Mouse (Mus musculus) cerebellum, postnatal 25 days (tissue): ENCODE measurements around the gene Cenps.
"Not testable (repeated sequence)": the region's sequence is repeated elsewhere in the genome, so short reads cannot be mapped to it uniquely, and the experiment has no call there.

ENCODE experiments used
- DNase-seq, 2 experiments: peaks; one replicate each; pipeline ENCODE4 v3.0.0; 2021; ENCODE audit warnings: mixed read lengths in 2 of 2

The Cenps gene

DNA sequence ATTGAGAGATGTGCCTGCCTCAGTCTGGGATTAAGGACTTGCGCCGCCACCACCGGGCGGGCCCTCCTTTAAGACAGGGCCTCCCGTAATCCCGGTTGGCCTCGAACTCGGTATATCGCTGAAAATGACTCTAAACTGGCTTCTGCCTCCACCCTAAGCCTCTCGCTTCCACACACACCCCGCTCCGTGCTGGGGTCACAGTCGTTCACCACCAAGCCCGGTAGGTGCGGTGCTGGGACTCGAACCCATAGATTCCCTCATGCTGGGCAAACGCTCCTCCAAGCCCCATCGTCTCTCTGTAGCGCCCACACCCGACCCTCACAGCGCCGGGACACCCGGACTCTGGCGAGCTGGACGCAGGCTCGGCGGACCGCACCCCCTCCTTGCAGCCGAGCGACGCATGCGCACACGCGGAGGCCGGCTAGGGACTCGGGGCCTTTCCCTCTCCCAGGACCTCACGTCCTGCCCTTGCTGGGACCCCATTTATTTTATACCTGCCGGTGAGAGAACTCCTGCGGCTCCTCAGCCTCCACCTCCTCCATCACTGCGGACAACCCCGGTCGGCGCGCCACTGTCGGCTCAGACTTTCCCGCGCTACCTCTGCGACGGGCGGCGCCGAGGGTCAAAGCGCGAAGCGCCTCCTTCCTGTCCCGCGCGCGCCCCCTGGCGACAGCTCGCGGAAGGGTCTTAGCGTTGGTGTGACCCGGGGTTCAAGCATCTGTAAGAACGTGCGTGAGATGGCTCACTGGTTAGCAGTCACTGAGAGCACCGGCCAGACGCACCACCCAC is at the start of gene Cenps:
TSS of gene Cenps (minus strand) at position 648 of the 789 bp plus-strand sequence.
- DNase-seq: peak; percentile 95 to 97

DNA sequence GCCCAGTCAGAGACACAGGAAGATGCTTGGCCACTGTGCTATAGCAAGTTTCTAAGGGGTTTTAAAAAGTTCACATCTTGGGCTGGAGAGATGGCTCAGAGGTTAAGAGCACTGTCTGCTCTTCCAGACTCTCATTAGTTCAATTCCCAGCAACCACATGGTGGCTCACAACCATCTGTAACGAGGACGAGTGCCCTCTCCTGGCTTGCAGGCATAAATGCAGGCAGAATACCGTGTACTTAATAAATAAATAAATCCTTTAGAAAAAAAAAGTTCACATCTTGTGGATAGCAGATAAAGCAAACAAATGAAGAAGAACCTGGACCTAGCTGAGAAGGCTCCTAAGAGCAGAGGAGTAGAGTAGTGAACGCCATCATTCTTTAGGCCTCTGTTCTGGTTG is 45.3 kb upstream of the Cenps start:
- peak in 1 of 2 experiments; percentile 34 for DNase-seq

DNA sequence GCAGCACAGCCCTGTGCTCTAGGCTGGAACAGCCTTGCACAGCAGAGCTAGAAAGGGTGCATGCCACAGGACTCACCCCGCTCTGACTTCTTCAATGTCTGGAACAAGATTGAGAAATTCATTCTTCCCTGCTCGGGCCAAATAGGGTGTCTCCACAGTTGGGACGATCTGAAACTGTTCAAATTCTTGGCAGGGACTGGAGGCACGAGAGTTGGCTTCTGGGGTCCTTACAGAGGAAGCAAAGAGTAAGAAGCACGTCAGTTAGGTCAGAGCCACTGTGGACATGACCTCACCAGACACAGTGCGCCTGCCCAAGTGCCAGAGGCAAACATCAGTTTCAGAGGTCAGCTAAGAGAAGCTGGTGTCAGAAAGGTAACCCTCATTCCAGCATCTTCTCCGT is 44.8 kb upstream of the Cenps start:
- DNase-seq: no peak

DNA sequence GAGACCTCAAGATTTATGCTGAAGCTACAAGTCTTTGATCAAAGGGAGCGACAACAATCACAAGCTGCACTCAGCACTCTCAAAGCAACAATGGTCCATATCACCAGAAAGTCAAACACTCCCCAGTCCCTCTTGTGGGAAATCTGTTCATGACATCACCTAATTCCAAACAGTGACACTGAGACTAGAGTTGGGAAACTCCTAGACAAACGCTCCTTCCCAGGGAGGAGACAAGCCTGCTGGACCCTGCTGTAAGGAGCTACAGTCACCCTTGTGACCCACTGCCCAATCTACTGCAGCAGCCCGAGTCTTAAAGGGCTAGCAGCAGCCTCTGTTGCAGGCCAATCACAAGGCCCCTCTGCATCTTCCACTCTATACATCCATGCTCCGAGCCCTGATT is 42.1 kb upstream of the Cenps start:
- DNase-seq: no peak

DNA sequence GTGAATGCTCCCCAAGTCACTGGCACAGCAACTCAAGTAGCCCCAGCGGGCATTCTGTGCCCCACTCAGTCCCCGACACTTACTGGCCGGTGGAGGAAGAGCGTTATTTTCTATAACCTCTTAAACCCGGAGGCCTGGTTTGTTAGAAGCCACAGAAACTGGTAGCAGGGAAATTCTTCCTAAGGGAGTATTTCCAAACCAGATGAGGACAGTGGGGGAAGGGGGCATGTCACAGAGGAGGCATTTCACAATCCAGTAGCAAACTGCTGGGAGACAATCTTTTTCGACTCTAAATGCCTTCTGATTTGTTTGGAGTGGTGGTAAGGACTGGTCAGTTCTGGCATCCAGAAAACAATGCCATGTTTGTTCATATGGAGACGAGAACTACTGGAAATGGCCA is 41.7 kb upstream of the Cenps start:
- no peak for DNase-seq

DNA sequence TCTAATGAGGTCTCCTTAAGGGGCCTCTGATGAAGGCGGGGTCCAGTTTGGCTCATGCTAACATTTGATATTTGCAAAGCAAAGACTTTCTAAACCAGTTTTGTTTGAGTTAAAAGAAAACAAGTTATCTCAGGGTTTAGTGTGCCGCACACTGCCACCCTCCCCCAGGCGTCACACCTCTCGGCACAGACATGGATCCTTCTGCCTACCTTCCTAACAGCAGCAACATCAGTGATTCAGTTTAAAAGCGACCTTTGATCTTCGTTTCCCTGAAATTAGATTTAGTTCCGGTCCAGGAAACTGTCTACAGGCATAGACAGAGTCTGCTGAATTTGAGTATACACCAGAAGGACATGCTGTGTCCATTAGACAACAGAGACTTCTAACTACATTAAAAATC is 40.9 kb upstream of the Cenps start:
- no peak for DNase-seq

DNA sequence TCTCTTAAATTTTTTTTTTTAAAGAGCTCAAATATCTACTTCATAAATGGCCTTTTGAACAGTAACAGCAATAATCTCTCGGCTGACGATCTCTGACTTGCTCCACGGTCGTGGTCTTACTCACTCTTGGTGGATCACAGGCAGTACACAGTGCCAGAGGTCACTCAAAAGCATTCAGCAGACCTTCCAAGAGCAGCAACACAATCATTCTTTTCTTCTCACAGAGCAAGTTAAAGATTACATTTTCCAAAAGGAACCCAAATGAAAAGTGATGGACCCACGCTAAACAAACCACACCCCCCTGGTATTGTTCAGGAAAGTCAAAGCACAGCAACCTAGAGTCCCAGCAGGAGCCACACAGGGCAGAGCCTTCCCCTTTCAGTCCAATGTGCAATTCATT is 39.6 kb upstream of the Cenps start:
- DNase-seq: no peak

DNA sequence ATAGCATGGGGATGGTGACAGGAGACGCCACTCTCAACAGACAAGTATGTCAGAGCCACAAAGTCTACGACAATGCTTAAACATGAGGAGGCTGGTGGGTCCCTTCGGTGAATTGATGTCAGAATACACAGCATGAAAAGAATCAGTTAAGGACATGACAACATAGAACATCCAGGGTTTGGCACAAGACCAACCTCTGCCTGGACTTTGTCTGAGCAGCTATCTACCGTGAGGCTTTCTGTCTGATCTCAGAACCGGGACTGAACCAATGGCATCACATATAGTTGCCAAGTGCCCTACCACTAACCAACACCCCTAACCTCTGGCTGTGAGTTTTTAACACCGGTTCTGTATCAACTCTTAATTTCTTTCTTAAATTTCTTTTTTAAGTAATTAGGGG is 39.2 kb upstream of the Cenps start:
- DNase-seq: no peak

DNA sequence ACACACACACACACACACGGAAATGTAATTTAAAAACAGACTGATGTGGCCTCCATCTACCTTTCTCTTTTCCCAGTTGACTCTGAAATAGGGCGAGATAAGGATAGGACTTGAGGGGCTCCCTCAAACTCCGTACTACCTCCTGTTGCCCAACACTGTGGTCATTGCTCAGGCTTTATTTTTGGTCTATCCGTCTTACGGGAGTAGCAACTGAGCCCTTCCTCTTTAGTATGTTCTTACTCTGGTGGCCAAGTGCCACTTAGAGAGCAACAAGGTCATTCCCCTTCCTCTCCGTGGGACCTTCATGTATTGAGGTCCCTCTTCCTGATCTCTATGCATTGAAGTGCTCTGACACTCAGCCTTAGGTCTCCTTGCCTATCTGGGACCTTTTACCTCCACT is 36.2 kb upstream of the Cenps start:
- DNase-seq: no peak

DNA sequence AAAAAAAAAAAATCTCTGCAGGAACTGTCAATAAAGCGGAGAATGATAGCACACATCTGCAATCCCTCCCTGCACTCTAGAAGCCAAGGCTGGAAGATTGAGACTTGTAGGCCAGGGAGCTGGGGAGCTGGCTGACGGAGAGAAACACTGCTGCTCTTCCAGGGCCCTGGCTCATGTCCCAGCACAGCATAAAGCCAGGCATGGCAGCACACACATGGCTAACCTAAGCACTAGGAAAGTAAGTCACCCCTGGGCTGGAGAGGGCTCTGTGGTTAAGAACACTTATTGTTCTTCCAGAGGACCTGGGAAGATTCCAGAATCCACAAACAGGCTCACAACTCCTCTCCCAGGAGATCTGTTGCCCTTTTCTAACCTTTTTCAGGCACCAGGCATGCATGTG is 35.2 kb upstream of the Cenps start:
- peak; percentile 58 to 76 for DNase-seq

DNA sequence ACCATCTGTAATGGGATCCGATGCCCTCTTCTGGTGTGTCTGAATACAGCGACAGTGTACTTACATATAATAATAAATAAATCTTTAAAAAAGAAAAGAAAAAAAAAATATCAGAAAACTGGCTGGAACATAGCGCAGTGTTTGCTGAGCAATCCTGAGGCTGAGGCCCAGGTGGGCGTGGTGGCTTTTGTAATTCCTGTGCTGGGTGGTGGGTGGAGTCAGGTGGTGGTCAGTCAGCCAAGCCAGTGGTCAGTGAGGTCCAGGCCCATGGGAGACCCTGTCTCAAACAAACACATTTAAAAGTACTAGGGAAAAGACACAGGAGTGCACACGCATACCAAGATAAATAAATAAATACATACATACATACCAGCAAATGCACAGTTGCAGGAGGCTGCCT is 34.7 kb upstream of the Cenps start:
- no peak for DNase-seq

DNA sequence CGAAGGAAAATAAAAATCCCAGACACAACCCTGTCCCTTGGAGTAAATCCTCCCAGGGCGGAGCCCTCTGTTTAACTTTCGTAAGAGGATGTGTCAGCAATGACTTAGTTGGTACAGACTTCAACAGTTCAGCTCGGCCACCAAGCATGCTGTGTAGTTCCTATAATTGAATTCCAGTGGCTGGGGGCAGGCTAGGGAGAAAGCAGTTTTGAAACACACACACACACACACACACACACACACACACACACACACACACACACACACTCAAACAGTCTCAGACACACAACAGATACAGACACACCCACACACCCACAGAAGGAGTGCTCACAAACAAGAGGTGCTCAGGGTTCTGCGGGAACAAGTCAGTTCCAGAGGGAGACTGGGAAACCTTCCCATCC is 34.2 kb upstream of the Cenps start:
- DNase-seq: no peak

DNA sequence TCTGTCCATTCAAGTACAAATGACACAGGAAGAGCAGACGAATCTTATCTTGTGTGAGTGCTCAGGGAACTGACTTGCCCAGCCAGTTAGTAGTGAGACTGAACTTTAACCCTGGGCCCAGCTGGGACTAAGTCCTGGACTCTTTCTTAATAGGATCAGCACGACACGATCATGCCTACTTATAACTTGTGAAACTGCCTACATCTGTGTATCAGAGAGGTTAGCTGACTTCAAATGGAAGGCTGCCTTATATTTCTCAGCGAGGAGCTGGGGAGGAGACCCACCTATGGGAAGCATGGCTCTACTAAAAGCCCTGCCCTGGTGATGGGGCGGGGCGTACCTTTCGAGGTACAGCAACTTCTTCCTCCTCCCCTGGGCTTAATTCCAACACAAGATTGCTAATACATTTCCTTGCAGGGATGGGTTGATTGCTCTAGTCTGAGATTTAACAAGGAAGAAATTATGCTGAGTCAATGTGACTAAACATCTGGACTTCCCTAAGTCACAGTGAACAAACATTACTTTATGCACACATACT is 33.0 kb upstream of the Cenps start:
- no peak for DNase-seq

DNA sequence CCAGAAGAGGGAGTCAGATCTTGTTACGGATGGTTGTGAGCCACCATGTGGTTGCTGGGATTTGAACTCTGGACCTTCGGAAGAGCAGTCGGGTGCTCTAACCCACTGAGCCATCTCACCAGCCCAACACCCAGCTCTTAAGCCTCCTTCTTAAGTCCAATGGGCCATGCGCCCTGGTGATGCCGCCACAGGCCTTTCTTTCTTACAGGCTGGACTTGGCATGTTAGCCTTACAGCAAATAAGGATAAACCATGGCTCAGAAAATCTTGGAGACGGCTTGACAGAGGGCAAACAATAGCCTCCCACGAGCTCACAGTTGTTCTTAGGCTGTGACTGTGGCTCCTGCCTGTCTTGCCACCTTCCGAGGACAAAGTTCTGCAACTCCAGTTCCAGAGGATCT is 32.5 kb upstream of the Cenps start:
- not testable (repeated sequence) for DNase-seq

DNA sequence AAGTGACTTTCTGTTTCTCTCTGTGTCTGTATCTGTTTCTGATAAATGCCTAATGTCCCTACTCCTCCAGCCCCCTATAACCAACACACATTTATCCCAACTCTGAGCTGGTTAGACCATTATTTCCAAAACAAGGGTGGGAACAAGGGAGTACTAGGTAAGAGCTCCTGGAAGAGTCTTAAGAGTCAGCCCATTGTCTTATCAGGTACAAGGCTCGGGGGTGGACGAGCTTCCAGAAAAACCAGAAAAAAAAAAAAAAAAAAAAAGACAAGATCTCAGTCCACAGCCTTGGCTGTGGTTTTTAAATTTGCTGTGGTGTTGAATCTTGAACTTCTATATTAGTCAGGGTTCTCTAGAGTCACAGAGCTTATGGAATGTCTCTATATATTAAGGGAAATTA is 30.6 kb upstream of the Cenps start:
- no peak for DNase-seq

DNA sequence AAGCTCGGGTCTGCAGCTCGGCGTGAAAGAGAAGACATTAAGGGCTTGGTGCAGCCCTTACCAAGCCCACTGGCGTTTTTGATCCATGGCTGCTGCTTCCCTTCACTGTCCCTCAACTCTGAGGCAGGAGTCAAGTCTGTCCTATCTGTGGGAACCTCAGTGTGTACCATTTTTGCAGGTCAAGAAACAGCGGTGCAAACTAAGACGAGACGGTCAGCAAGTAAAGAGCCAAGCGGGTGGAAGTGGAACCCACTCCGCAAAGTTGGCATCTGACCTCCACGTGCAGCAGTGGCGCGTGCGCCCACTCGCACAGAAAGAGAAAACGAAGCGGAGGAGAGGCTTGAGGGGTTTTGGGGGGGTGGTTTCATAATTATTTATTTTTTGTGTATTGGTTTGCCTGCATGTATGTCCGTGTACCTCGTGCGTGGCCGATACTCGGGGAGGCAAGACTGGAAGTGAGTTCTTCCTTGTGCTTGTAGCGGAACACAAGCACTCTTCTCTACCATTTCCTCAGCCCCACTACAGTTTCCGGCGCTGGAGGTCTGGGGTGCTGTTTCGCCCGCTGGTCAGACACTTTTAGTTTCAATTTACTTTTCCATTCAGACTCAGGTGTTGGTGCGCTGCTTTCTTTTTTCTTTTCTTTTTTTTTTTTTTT is 29.7 kb upstream of the Cenps start:
- DNase-seq: peak in 1 of 2 experiments; percentile 29

DNA sequence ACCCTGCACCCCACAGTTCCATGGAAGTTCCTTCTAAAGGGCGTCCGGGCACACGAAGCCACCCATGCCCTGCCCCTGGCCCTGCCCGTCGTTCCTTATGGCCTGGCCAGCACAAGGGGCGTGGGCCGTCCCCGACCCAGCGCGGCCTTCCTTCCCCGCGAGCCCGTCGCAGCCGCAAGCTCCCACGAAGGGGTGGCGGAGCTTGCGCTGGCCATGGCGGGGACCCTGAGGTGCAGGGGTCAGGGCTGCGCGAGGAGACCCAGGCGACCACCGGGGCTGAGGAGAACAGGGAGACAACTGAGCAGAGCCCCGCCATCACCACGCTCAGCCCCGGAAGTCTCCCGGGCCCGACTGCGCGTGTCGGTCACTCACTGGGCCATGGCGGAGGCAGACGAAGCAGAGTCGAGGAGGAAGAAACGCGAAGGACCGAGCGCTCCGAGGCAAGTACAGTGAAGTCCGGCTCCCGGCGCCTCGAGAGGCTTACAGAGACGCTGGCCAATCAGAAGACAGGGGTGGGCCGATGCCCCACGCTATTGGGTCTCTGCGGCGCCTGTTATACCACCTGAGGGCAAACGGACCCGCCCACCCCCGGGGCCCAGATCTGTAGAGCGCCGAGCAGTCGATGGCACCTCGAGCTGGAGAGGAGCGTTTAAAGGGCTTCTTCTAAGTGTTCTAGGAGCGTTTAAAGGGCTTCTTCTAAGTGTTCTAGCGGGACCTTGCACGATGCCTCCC is 29.0 kb upstream of the Cenps start, which contains the start of gene Pgd:
TSS of gene Pgd (minus strand) at position 557 of the 732 bp plus-strand sequence.
- peak; percentile 97 to 98 for DNase-seq

DNA sequence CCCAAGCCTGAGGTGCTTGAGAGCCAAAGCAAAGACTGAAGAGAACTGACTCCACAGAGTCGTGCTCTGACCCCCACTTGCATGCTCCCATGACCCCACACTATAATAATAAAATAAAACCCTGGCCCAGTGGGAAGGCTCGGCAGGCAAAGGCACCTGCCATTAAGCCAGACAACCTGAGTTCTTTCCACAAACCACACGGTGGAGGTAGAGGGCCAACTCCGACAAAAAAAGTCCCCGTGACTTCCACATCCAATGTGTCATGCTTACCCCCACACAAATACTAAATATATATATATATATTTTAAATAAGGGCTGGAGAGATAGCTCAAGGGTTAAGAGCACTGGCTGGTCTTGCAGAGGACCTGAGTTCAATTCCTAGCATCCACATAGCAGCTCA is 26.7 kb upstream of the Cenps start:
- DNase-seq: no peak

DNA sequence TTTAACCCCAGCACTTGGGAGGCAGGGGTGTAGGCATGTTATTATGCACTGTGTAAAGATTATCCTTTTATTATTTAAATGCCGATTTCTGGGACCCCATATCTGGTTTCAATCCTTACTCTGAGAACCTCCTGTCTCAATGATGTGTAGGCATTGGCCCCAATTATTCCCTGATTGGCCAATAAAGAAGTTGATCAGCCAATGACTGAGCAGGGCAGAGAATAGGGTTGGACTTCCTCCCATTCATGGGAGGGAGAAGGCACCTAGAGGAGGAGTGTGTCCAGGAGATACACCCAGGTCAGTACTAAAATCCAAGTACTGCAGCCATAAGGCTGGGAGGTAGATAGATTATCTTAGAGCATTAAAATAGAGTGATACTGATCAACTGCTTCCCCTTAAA is 25.8 kb upstream of the Cenps start:
- no peak for DNase-seq

DNA sequence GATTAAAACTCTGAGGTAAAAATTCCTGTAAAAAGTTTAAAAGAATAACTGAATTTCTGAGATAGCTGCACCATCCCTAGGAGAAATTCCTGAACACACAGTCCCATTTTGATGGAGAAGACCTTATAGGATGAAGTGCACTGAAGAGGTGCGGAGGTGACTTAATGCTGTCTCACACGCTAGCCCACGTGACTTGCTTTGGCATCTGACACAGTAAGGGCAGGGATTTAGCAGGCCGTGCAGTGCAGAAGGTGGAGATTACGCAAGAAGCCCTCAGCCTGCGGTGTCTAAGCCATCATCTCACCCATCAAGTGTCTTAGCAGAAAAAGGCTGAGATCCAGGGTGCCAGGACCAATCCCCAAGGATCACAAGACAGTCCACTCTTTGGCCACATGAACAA is 23.7 kb upstream of the Cenps start:
- DNase-seq: no peak

DNA sequence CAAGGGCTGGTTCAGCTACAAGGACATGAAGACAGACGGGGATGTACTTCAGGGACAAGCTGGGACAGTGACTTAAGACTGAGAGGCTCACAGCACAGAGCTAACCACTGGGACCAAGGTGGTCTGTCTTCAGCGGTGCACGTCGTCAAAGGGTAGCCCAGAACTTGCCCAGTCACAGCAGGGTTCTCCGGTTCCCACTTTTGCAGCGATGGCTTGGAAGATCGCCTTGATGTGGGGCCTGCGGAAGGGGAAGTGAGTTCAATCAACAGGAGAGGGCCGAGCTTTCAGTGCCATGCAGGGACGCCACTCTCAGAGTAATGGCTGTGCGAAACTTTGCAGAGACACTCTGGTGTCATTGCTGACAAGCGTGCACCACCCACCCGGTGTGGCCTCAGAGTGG is 22.5 kb upstream of the Cenps start:
- no peak for DNase-seq

DNA sequence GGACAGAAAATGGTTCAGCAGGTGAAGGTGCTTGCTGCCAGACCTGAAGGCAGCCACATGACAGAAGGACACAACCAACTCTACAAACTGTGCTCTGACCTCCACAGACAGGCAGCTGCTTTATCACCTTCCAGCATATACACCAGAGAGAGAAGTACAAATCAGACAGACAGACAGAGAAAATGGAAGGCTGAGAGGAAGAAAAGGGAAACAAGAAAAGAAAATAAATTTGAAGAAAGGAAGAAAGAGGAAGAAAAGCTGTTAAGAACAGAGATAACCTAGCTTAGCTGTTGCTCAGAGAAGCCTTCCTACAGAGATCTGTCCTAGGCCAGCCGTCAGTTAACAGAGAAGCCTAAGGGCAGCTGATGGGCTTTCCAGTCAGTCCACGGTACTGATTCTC is 21.8 kb upstream of the Cenps start:
- no peak for DNase-seq

DNA sequence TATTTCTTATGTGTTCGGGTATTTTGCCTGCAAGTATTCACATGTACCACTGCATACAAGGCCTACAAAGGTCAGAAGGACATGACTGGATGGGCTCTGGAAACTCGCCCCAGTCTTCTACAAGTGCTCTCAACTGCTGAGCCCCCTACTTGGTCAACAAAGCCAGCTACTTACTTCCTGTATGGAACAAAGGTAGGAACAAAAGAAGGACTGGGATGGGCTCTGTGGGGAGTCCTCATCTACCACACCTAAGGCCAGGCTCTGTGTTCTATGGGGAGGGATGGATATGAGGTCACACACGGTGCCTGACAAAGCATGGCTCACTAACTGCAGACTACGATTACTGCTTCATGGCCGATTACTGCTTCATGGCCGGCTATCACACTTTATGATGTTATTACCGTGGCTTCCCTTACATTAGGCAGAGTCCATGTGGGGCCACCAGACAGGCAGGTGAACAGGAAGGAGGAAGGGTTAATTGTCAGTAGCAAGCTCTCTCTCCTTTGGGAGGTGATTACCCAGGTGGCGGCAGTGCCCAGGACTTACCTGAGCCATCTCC is 20.1 kb upstream of the Cenps start:
- DNase-seq: no peak
